9 mouse cellular contexts compared by ENCODE assay signal in the genomic region with DNA sequence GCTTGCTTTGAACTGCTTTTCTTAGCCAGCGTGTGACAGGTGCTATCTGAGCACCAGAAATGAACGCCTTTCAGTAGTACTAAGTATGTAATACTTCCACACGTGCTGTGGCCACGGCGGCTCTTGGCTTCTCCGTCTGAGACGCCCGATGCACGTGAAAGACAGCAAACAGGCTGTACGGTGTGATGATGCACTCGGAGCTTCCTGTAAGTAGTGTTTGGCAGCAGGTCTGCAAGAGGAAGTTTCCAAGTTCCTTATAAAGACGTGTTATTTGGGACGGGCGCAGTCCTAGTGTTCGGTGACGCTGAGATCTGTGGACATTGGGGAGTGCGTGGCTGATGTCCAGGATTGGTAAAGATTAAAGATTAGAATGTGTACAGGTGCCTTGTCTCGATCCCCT. TPM values are rescaled to one million over a fixed set of nuclear protein-coding genes. Genes with fewer than 3 reads are reported as not detected.
DNase-seq lines count a peak whose midpoint lies in the region; ATAC-seq and TF ChIP-seq lines count a peak whose summit lies in the region.
"Had no signal": no experiment of that assay in that cellular context is flagged by ENCODE, and none has a peak within 500 bp of the region (broad histone marks: within the 10 kb centered on the region; RNA-seq: fewer than 3 reads in every experiment).

No protein-coding gene starts in this region.

- H3K27ac ChIP-seq in left cerebral cortex, adult 2 months = no peak overlapping the region
- H3K27ac ChIP-seq in limb, embryonic 13.5 days = no peak overlapping the region
- H3K27ac ChIP-seq in stomach, postnatal 0 days (replicated peaks) = no peak overlapping the region
- H3K27ac ChIP-seq: embryonic facial prominence, embryonic 12.5 days had no signal

- no peak for TF ChIP-seq CTCF in left cerebral cortex, adult 2 months (IDR thresholded peaks at IDR 0.05)
- no peak for TF ChIP-seq CTCF in brain, embryonic 14.5 days (IDR thresholded peaks at IDR 0.05; ENCODE audit: borderline replicate concordance, extremely low read depth, insufficient read depth, insufficient read length)
- TF ChIP-seq CTCF in stomach, postnatal 0 days (IDR thresholded peaks at IDR 0.05; ENCODE audit: low read depth) = no peak

- H3K9me3 ChIP-seq in limb, embryonic 13.5 days = no peaks in the 10 kb centered on the region
- H3K9me3 ChIP-seq in stomach, postnatal 0 days (ENCODE audit: control insufficient read depth, low read length) = no peaks in the 10 kb centered on the region
- H3K9me3 ChIP-seq: embryonic facial prominence, embryonic 12.5 days had no signal

- H3K36me3 ChIP-seq in limb, embryonic 13.5 days = no peaks in the 10 kb centered on the region
- no peaks in the 10 kb centered on the region for H3K36me3 ChIP-seq in stomach, postnatal 0 days (ENCODE audit: control insufficient read depth, insufficient read depth, low read length)
- H3K36me3 ChIP-seq: embryonic facial prominence, embryonic 12.5 days had no signal

- peak overlapping the region; percentile 23; the same call in 1 of the 2 replicates for H3K4me3 ChIP-seq in left cerebral cortex, adult 2 months
- H3K4me3 ChIP-seq in limb, embryonic 13.5 days = no peak overlapping the region
- H3K4me3 ChIP-seq in stomach, postnatal 0 days (ENCODE audit: low read depth, low read length) = peak overlapping the region; percentile 10; the same call in 1 of the 2 replicates
- H3K4me3 ChIP-seq: embryonic facial prominence, embryonic 12.5 days had no signal

- 0 out of 2 replicates have a peak overlapping the region, but pooled peaks have one; percentile 21 for H3K4me2 ChIP-seq in limb, embryonic 13.5 days (replicated peaks)
- H3K4me2 ChIP-seq in stomach, postnatal 0 days (replicated peaks; ENCODE audit: low read depth) = peak overlapping the region; percentile 26
- H3K4me2 ChIP-seq: embryonic facial prominence, embryonic 12.5 days had no signal

- WGBS in limb, embryonic 13.5 days = 65% methylated on average over 18 of the region's 18 CpGs
- WGBS in stomach, postnatal 0 days = 35% methylated on average over 18 of the region's 18 CpGs

- no peaks in the 10 kb centered on the region for H3K27me3 ChIP-seq in limb, embryonic 13.5 days
- no peaks in the 10 kb centered on the region for H3K27me3 ChIP-seq in stomach, postnatal 0 days (ENCODE audit: control insufficient read depth, insufficient read depth, low read length)
- H3K27me3 ChIP-seq: embryonic facial prominence, embryonic 12.5 days had no signal

- no peak for TF ChIP-seq POLR2A in brain, embryonic 14.5 days (IDR thresholded peaks at IDR 0.05; ENCODE audit: borderline replicate concordance, extremely low read depth, insufficient read depth, insufficient read length, poor library complexity, severe bottlenecking)

- DNase-seq in left cerebral cortex, adult 2 months (ENCODE audit: extremely low spot score in 1 of 2, low spot score in 2 of 2) = no peak
- no peak for DNase-seq in left cerebral cortex, postnatal 36 days (ENCODE audit: low spot score in 2 of 2)
- DNase-seq in brain, embryonic 14.5 days (ENCODE audit: low read depth) = peak; percentile 22
- no peak for DNase-seq in stomach, postnatal 0 days (ENCODE audit: low spot score)
- no peak for DNase-seq in adipocyte (ENCODE audit: low spot score)
- DNase-seq in ovary, postnatal 36 days (ENCODE audit: low spot score) = no peak
- DNase-seq in cerebellum, adult 18-20 months = no peak

- peaks cover 84% of the 10 kb centered on the region for H3K4me1 ChIP-seq in limb, embryonic 13.5 days
- peaks cover 8% of the 10 kb centered on the region for H3K4me1 ChIP-seq in stomach, postnatal 0 days (replicated peaks; ENCODE audit: control insufficient read depth, insufficient read depth)

- TF ChIP-seq EP300 in stomach, postnatal 0 days (optimal IDR thresholded peaks at IDR 0.05) = no peak

- no peak for ATAC-seq in limb, embryonic 13.5 days (ENCODE audit: low FRiP score, low read depth)
- ATAC-seq in stomach, postnatal 0 days (ENCODE audit: low FRiP score, low TSS enrichment) = no peak

- intact Hi-C loops in left cerebral cortex, adult 2 months (cut with DNase I) = no loop called here
- intact Hi-C loops in left cerebral cortex, postnatal 36 days (cut with DNase I) = loop anchor here (10.0 kb wide), 1 partner anchor 283 kb away; no protein-coding TSS in a partner anchor

- H3K9ac ChIP-seq in limb, embryonic 13.5 days = no peak overlapping the region
- no peak overlapping the region for H3K9ac ChIP-seq in stomach, postnatal 0 days (ENCODE audit: low read length)
- H3K9ac ChIP-seq: embryonic facial prominence, embryonic 12.5 days had no signal

RNA-seq across cellular contexts. Expression of a gene that starts 5.4 kb away (rescaled TPM):
- total RNA-seq in left cerebral cortex, adult 2 months (2021) = 10 to 100 TPM; 52.7 to 54.3 TPM
- total RNA-seq in left cerebral cortex, postnatal 36 days (2021) = 10 to 100 TPM; 38.4 to 62.0 TPM
- 26.5 and 40.6 TPM in 2 replicates for polyA plus RNA-seq in brain, embryonic 14.5 days (2012; rRNA removed)
- polyA plus RNA-seq in limb, embryonic 13.5 days (2015; fragmentation: Nextera tagmentation; extraction: Ambion mirVana) = 36.8 and 39.4 TPM in 2 replicates
- polyA plus RNA-seq in stomach, postnatal 0 days (2015; fragmentation: Nextera tagmentation; extraction: Ambion mirVana) = 6.5 and 6.8 TPM in 2 replicates
